Mouse (Mus musculus) spleen, embryonic (tissue): ENCODE measurements around the gene Gm20738.
"Not testable (repeated sequence)": the region's sequence is repeated elsewhere in the genome, so short reads cannot be mapped to it uniquely, and the experiment has no call there.

Source experiments
- CTCF ChIA-PET: fragments of 350-600 bp; sonication (Branson Sonifier 250); formaldehyde crosslinking; loops from one replicate; lab custom pipeline; 2022; lab: Charles Lee

The Gm20738 gene

GRCm38 (mm10) chrY:37957511-37957910 is at the start of gene Gm20738:
Gene Gm20738, plus strand, starts transcription at chrY:37957811.
- CTCF ChIA-PET: not testable (repeated sequence)
